Mouse (Mus musculus): ENCODE data around the gene Ksr1.

DNA sequence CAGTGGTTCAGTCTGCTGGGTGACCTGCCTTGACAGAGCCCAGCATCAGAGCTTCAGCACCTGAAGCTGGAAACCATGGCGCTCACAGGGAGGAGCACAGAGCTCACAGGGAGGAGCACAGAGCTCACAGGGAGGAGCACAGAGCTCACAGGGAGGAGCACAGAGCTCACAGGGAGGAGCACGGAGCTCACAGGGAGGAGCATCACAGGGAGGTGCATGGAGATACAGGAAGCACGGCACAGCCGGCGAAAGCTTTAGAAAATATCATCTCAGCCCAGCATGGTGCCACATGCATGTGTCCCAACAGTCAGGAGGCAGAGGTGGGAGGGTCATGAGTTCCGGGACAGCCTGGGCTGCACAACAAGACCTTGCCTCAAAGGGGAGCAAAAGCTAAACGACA, 48.5 kb downstream of the Ksr1 start:
- TF ChIP-seq CTCF (IDR thresholded peaks at IDR 0.05; ENCODE audit: low read depth) (no peak), EP300 (optimal IDR thresholded peaks at IDR 0.05) (no peak)
